Mouse (Mus musculus) fibroblast of lung, adult 2 months (primary cell): Measurements from ENCODE around the gene Nfe2l1.
A peak's percentile ranks its signal among the peaks of the same experiment; 100 is the strongest.
"Not testable (repeated sequence)": the region's sequence is repeated elsewhere in the genome, so short reads cannot be mapped to it uniquely, and the experiment has no call there.

Experiments used
- DNase-seq: peaks from one replicate; pipeline ENCODE4 v3.0.0-alpha.2; 2011; ENCODE audit warnings: low read depth

The Nfe2l1 gene

GRCm38 (mm10) chr11:96778061-96778627 lies 51.6 kb downstream of the Nfe2l1 start:
- DNase-seq: not testable (repeated sequence)

GRCm38 (mm10) chr11:96776968-96777962 lies 52.5 kb downstream of the Nfe2l1 start, which contains the start of gene Snx11:
Gene Snx11 (minus strand): TSS chr11:96777559.
- DNase-seq: peak; percentile 99

- DNase-seq: no peak
Observed at GRCm38 (mm10) chr11:96776068-96776467, 53.7 kb downstream of the Nfe2l1 start.

GRCm38 (mm10) chr11:96775665-96776064 lies 54.1 kb downstream of the Nfe2l1 start:
- no peak for DNase-seq

- DNase-seq: no peak
Observed at GRCm38 (mm10) chr11:96775063-96775462, 54.7 kb downstream of the Nfe2l1 start.

- DNase-seq: no peak
Observed at GRCm38 (mm10) chr11:96774536-96774935, 55.2 kb downstream of the Nfe2l1 start.

- DNase-seq: no peak
Observed at GRCm38 (mm10) chr11:96772413-96772812, 57.4 kb downstream of the Nfe2l1 start.

GRCm38 (mm10) chr11:96771274-96771975 lies 58.3 kb downstream of the Nfe2l1 start:
- DNase-seq: no peak

GRCm38 (mm10) chr11:96768240-96768639 lies 61.5 kb downstream of the Nfe2l1 start:
- DNase-seq: no peak
